Mouse (Mus musculus): ENCODE results near the gene Fer1l5. TPM values are rescaled to one million over a fixed set of nuclear protein-coding genes. Genes with fewer than 3 reads are reported as not detected.

The Fer1l5 gene
- total RNA-seq, 2 experiments from 2014 or later = not detected

GRCm38 (mm10) chr1:36397041-36397440, 24.9 kb downstream of the Fer1l5 start:
- no peak for DNase-seq (ENCODE audit: extremely low spot score in 1 of 2, low spot score in 2 of 2)
- intact Hi-C loops (cut with DNase I) = no loop called here

- intact Hi-C loops (cut with DNase I) = no loop called here
- peak in 1 of 2 experiments; percentile 53 for DNase-seq (ENCODE audit: extremely low spot score in 1 of 2, low spot score in 2 of 2)
Measured at GRCm38 (mm10) chr1:36401509-36401908, 29.4 kb downstream of the Fer1l5 start.

- DNase-seq (ENCODE audit: extremely low spot score in 1 of 2, low spot score in 2 of 2) = no peak
- intact Hi-C loops (cut with DNase I) = no loop called here
Measured at GRCm38 (mm10) chr1:36404531-36404930, 32.4 kb downstream of the Fer1l5 start.

- no peak for DNase-seq (ENCODE audit: extremely low spot score in 1 of 2, low spot score in 2 of 2)
- intact Hi-C loops (cut with DNase I) = no loop called here
Measured at GRCm38 (mm10) chr1:36429511-36429910, 57.4 kb downstream of the Fer1l5 start.

- DNase-seq (ENCODE audit: extremely low spot score in 1 of 2, low spot score in 2 of 2) = no peak
- intact Hi-C loops (cut with DNase I) = loop anchor here (5.0 kb wide), 1 partner anchor 39 kb away; the partner anchor contains the start of gene Cnnm4
Measured at GRCm38 (mm10) chr1:36432999-36433398, 60.9 kb downstream of the Fer1l5 start.

DNA sequence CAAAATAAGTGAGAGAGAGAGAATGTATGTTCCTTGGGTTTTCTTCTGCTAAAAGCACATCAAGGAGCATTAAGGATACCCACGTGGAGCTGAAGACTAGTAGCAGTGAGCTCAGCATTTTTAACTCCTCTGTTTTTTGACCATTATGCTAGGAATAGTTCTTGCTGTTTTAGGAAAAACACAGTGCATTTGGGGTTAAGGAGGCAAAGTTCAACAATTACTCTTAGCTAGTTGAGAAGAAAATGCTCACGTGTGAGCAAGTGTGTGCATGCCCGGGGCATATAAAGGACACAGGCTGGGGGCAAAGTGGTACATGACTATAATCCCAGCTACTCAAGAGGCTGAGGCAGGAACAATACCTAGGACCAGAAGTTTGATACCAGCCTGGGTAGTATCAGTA, 61.5 kb downstream of the Fer1l5 start:
- intact Hi-C loops (cut with DNase I) = loop anchor here (5.0 kb wide), 1 partner anchor 39 kb away; the partner anchor contains the start of gene Cnnm4
- DNase-seq (ENCODE audit: extremely low spot score in 1 of 2, low spot score in 2 of 2) = no peak

GRCm38 (mm10) chr1:36435071-36435470, 63.0 kb downstream of the Fer1l5 start:
- intact Hi-C loops (cut with DNase I) = no loop called here
- DNase-seq (ENCODE audit: extremely low spot score in 1 of 2, low spot score in 2 of 2) = no peak

- DNase-seq (ENCODE audit: extremely low spot score in 1 of 2, low spot score in 2 of 2) = no peak
- intact Hi-C loops (cut with DNase I) = no loop called here
Measured at GRCm38 (mm10) chr1:36436515-36436914, 64.4 kb downstream of the Fer1l5 start.

DNA sequence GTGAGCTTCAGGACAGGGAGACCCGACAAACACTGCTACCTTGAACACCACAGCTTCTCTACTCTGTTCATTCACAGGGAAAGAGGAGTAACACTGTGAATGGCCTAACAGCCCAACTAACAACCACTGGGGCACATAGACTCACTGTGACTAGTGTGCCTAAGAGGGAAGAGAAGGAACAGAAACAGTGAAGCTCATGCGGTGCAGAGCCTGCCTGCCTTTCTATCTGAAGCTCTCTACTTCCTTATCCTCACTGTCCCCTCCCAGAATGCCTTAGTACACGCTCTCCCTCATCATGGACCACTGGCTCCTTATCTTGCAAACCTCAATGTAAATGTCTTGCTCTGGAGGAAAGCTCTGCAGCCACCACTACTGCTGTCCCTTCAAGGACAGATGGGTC, 65.1 kb downstream of the Fer1l5 start:
- no peak for DNase-seq (ENCODE audit: extremely low spot score in 1 of 2, low spot score in 2 of 2)
- intact Hi-C loops (cut with DNase I) = no loop called here

- peak in 1 of 2 experiments; percentile 49 for DNase-seq (ENCODE audit: extremely low spot score in 1 of 2, low spot score in 2 of 2)
- intact Hi-C loops (cut with DNase I) = no loop called here
Measured at GRCm38 (mm10) chr1:36441101-36441500, 69.0 kb downstream of the Fer1l5 start.

- peak; percentile 98 to 99 for DNase-seq (ENCODE audit: extremely low spot score in 1 of 2, low spot score in 2 of 2)
- intact Hi-C loops (cut with DNase I) = no loop called here
Measured at GRCm38 (mm10) chr1:36444471-36445464, 72.7 kb downstream of the Fer1l5 start, which contains the start of gene Lman2l. Lman2l (minus strand) TSS chr1:36445271.

DNA sequence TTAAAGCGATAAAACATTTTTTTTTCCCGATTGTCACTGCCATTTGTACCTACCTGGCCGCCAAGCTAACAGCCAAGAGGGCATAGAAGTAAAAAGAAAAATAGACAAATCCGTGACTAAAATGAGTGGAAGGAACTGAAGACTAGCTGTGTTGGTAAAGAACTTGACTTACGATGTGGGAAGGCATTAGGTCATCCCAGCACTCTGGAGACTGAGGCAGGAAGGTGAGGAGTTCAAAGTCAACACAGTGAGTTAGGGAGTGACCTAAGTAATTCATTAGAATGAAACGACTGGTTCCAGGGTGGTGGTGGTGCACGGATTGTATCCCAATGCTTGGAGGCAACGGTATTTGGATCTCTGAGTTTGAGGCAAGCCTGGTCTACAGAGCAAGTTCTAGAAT, 73.4 kb downstream of the Fer1l5 start:
- DNase-seq (ENCODE audit: extremely low spot score in 1 of 2, low spot score in 2 of 2) = no peak
- intact Hi-C loops (cut with DNase I) = no loop called here

- intact Hi-C loops (cut with DNase I) = no loop called here
- DNase-seq (ENCODE audit: extremely low spot score in 1 of 2, low spot score in 2 of 2) = no peak
Measured at GRCm38 (mm10) chr1:36446106-36446824, 74.2 kb downstream of the Fer1l5 start.

DNA sequence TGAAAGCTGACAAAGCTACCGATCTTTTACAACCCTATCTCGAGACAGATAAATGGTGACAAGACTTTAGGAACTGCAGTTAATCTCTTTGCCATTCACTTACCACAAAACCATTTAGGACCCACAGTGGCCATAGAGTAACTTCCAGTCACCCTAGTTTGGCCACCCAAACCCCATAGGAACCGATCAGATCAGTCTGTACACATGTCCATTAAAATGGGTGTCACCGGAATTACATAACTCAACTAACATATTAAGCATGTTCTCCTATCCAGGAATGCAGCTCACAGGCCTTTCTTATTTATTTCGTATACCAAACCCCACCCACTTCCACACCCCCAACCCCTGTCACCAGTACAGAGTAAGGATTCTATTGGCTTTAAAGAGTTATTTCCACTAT, 74.8 kb downstream of the Fer1l5 start:
- DNase-seq (ENCODE audit: extremely low spot score in 1 of 2, low spot score in 2 of 2) = no peak
- intact Hi-C loops (cut with DNase I) = no loop called here

- DNase-seq (ENCODE audit: extremely low spot score in 1 of 2, low spot score in 2 of 2) = no peak
- intact Hi-C loops (cut with DNase I) = no loop called here
Measured at GRCm38 (mm10) chr1:36454055-36454815, 82.1 kb downstream of the Fer1l5 start.

DNA sequence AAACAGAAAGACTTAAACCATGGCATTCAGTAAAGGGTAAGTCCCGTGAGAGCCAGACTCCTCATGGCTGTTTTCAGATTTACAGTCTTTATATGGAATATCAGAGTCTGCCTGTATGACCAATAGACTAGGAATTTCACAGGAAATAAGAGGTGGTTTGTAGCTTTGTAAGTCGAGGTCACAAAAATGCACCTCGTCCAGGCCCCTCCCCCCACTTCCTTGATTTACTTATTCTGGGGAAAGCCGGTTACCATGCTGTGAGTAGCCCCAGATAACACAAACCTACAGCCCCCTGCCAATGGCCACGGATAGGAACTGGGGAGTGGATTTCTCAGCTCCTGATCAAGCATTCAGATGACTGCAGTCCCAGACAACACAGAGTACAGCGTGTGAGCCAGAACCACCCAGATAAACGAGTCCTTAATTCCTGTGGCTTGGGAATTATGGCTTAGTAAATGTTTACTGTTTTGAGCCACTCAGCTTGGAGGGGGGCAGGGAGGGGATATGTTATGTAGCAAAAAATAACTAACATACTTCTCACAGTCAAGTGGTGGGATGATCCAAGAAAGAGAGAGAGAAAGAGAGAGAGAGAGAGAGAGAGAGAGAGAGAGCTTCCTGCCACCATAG, 85.4 kb downstream of the Fer1l5 start:
- intact Hi-C loops (cut with DNase I) = no loop called here
- peak in 1 of 2 experiments; percentile 74 for DNase-seq (ENCODE audit: extremely low spot score in 1 of 2, low spot score in 2 of 2)

DNA sequence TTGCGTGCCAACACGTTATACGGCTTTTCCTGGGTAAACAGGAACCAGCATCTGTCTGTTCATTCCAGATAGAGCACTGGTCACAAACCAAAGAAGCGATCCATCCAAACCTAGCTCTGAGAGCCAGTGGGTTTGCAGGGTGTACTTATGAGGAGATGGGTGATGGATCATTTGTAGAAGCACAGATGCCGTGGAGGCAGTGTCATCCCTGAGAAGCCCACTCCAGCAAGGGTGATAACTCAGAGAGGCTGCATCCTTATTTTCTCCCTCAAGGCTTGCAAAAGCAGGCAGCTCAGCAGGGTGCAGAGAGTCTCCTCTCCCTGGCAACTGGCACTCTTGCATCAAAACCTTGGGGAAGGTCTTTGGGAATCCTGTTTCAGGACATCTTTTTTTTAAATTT, 86.1 kb downstream of the Fer1l5 start:
- no peak for DNase-seq (ENCODE audit: extremely low spot score in 1 of 2, low spot score in 2 of 2)
- intact Hi-C loops (cut with DNase I) = no loop called here

GRCm38 (mm10) chr1:36461829-36462228, 89.7 kb downstream of the Fer1l5 start:
- intact Hi-C loops (cut with DNase I) = no loop called here
- DNase-seq (ENCODE audit: extremely low spot score in 1 of 2, low spot score in 2 of 2) = no peak
